Mouse (Mus musculus): ENCODE measurements around the gene Tmem189. TPM values are rescaled to one million over a fixed set of nuclear protein-coding genes. Genes with fewer than 3 reads are reported as not detected.
"Not testable (repeated sequence)": the region's sequence is repeated elsewhere in the genome, so short reads cannot be mapped to it uniquely, and the experiment has no call there.

Gene Tmem189
- polyA plus RNA-seq, 1 experiment from 2014 or later: 47.7 TPM

DNA sequence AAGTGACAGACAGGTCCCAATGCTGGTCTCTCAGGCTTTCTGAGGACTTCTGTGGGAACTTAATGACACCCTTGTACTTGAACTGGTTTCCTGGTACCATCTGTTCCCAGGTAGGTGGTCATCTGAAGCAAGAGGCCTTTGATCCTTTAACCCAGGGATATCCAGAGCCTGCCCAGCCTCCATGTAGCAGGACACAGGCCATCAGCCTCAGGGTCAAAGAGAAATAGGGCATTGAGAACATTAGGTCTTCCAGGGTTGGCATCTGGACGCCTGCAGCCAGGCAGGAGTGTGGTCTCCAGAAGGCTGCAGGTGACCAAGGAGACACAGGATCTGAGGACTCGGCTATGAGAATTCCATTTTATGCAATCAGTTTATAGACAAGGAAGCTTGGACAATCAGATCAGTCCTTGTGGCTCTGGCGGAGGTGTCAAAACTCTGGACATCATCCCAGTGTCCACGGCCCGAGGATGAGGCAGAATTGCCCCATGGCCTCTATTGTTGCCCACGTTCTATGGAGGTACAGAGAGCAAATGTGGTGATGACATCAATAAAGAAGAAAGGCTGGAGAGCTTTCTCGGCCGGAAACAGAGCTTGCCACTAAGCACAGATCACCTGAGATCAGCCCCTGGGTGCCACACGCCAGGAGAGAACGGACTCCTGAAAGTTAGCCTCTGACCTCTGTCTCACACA lies 34.6 kb downstream of the Tmem189 start:
- no peak for DNase-seq (ENCODE audit: low spot score)

GRCm38 (mm10) chr2:167652694-167653093 lies 36.9 kb downstream of the Tmem189 start:
- DNase-seq (ENCODE audit: low spot score): no peak

GRCm38 (mm10) chr2:167651622-167652021 lies 38.0 kb downstream of the Tmem189 start:
- DNase-seq (ENCODE audit: low spot score): no peak

DNA sequence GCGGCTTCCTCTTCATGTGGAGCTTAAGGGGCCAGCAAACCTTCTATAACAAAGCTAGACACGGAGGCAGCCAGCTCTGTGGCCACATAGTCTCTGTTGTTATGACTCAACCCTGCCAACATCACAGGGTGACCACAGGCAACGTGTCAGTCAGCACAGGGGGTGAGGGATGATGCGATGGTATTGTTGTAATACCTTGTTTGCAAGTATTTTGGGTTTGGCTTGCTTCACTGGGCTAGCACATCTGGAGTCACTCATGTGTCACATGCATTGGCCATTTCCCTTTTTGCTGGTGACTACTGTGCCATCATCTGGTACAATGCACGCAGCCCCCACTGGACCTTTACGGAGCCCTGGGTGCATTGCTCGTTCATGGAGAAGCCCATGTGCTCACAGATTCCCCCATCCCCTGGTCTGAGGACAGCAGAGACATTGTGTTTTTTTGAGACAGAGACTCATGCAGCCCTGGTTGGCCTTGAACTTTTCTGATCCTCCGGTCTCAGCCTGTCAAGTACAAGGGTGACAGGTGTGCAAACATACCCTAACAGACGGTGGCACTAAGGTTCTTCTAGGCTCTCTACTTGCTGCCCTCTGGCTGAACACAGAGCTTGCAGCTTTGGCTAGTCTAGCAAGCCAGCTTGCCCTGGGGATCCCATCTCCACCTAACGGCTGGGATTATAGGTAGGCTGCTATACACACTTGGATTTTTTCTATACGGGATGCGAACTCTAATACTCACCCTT lies 40.2 kb downstream of the Tmem189 start:
- no peak for DNase-seq (ENCODE audit: low spot score)

DNA sequence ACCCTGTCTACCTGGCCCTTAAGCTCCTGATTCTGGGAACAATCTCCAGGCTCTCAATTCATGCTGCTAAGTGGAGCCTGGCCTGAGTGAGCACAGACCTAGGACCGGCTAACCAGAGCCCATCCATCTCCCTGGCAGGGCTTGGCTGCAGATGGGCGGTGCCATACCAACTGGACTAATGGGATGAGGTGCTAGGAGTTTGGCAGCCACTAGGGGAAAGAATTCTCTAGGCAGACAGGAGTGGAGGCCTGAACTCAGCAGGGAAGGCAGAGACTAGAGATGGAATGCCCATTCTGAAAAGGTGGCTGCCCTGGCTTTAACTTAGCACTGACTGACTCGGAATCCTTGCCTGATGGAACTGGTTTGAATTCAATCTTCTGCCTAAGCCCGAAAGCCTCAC lies 43.2 kb downstream of the Tmem189 start:
- no peak for DNase-seq (ENCODE audit: low spot score)

DNA sequence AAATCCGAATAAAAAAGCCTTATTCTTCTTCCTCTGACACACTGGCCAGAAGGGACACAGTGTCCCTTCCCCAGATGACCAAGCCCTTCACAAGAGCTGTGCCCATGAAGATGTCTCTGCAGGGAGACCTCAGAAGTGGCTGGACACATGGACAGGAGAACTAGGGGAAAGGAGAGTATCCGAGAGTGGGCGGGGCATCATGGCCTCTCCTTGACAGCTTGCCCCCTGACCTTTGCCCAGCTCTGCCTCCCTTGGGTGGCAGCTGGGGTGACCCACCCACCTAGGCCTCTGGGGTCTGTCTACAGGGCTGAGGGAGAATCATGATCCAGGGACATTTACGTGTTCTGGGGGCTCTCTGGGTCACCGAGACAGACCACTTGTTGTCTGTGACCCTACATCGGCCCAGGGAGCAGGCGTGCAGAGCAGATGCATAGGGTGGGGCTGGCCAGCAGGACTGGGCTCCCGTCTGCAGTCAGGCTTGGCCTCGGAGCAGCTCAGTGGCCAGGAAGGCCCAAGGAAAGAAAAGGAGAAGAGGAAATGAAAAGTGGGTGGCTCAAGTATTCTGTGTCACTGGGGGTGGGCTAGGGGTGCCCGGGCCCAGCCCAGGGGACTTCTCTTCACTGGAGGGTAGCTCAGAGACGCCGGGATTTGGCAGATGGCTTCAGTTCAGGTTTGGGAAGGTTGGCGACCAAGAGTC lies 46.1 kb downstream of the Tmem189 start:
- not testable (repeated sequence) for DNase-seq (ENCODE audit: low spot score)

- no peak for DNase-seq (ENCODE audit: low spot score)
These were observed 47.5 kb downstream of the Tmem189 start for GRCm38 (mm10) chr2:167642164-167642563.

DNA sequence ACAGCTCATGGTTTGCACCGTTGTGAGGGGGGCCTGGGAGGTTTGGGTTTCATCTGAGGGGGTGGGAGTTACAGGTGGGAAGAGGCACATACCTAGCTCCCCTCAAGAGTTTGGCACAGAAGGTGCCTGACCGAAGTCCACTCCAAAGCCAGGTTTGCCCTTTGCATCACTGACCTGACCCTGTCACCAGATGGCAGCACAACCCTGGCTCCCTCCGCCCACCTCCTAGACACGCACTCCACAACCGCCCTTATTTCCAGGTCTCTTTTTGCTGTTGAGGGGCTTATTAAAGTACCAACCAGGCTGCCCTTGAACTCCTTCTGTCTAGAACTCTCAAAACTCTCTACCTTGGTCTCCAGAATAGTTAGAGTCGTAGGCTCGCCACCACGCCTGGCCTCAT lies 48.3 kb downstream of the Tmem189 start:
- no peak for DNase-seq (ENCODE audit: low spot score)

GRCm38 (mm10) chr2:167640279-167640678 lies 49.3 kb downstream of the Tmem189 start:
- DNase-seq (ENCODE audit: low spot score): peak; percentile 59

DNA sequence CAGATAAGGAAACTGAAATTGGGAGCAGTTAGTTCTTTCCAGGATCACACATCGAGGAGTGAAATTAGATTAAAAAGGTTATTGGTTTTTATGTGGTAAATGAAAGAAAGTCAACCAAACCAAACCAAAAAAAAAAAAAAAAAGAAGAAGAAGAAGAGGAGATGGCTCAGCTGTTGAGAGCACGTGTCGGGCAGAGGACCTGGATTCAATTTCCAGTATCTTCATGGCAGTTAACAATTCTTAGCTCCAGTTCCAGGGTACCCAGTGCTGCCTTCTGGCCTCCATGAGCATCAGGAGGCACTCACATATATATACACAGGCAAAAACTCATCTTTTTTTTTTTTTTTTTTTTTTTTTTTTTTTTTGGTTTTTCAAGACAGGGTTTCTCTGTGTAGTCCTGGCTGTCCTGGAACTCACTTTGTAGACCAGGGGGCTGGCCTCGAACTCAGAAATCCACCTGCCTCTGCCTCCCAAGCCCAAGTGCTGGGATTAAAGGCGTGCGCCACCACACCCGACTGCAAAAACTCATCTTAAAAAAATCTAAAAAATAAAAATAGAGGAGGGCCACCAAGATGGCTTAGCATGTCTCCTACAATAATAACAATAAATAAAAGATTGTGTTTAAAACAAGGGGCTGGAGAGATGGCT lies 54.6 kb downstream of the Tmem189 start:
- no peak for DNase-seq (ENCODE audit: low spot score)

GRCm38 (mm10) chr2:167634338-167634770 lies 55.3 kb downstream of the Tmem189 start:
- DNase-seq (ENCODE audit: low spot score): peak; percentile 99

DNA sequence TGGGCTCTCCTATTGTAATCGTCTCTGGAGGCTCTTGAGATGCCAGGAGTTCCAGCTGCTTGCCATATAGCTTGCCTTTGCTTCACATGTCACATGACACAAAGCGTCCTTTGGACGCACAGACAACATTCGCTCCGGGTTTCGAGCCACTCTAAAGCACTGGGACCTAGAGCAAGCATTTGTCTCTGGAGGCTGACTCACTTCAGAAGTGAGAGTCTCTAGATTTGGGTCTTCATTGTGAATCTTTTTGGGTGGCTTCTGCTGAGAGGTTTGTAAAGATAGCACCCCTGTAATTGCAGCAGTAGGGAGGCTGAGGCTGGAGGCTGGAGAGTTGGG lies 56.1 kb downstream of the Tmem189 start:
- DNase-seq (ENCODE audit: low spot score): no peak

DNA sequence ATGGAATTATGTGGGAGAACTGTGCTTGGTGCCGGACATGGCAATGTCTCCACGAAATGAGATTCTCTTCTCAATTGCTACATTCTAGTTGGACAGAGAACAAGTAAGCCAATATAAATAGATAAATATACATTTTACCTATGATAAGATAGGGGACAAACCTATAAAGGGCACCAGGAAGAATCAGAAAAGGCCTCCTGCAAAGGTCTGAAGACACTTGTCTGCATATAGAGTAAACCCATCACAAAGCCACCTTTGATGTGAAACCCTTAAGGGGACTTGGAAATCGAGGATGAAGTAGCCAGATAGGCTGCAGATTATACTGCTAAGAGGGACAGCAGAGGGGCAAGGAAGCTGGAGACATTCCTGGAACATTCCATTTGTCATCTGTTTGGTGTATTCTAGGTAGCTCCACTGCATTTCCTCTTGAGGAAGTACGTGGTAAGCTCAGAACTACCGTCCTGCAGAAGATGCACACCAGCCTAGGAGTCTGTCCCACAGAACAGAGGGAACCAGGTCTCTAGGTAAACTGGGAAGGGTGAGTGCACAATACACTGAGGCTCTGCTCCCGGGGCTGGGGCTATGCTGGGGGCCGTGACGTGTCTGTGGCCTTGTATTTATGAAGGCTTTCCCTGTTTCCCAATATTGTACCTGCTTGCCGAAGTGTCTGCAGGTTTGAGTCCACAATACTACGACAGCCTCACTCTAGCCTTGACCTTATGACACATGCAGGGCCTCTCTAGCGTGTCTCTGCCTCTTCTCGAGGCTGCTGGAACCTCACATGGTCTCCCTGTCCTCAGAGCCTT lies 56.7 kb downstream of the Tmem189 start:
- DNase-seq (ENCODE audit: low spot score): no peak

- peak; percentile 100 for DNase-seq (ENCODE audit: low spot score)
These were observed 57.8 kb downstream of the Tmem189 start, which contains the start of gene Ube2v1 for GRCm38 (mm10) chr2:167631591-167632448. Gene Ube2v1, minus strand, starts transcription at chr2:167632095.

DNA sequence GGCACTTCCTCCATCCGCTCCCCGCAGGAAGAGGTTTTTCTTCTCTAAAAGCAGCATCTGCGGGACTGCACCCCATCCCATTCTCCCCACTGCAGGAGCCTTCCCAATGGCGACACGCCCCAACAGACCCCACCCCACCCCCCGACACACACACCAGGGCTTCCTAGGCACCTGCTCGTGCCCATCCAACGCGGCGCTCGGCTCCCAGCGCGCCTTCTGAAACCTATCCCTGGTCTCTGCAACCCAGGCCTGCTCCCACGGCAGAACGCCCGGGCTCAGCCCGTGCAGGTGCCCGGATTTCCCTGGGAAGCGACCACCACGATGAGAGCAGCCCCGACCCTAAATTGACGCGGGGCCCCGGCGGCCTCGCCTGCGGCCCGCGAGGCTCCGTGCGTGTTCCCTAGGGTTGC lies 58.4 kb downstream of the Tmem189 start:
- peak; percentile 25 for DNase-seq (ENCODE audit: low spot score)

DNA sequence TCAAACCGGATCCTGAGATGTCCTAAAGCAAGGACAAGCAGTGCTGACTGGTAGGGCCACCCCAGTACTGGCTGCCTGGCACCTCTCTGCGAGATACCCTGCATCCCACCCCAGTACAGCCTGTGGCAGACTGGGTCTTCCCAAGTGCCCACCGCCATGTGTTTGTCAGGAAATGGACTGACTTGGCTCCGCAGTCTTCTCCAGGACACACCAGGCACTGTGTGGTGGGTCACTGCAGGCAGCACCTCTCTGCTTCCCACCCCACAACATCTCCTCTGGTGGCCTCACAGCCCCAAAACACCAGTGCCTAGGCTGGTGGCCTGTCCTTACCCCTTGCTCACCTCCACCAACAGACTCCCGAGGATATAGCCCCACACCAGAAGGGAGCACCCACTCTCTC lies 59.2 kb downstream of the Tmem189 start:
- no peak for DNase-seq (ENCODE audit: low spot score)

DNA sequence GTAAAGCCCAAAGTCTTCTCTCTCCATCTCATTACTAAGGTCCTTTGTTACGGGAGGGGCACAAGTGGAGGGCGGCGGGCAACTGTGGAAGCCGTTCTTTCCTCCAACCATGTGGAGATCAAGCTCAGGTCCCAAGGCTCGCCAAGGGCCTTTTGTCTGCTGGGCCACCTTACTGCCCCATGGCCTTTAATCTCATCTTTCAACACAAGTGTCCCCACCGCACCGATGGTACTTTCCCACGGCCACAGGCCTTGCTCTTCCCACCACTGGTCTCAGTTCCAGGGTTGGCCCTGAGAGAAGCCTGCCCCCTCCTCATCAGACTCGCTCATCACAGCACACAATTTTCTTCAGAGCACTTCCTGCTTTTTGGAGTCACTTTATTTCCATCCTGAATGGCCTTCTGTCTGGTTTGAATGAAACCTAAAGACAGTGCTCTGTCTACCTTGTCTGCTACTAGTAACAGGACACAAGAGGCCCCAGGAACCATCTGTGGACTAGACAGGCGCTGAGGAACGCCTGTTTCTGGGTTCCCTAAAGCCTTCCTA lies 59.9 kb downstream of the Tmem189 start:
- DNase-seq (ENCODE audit: low spot score): no peak

DNA sequence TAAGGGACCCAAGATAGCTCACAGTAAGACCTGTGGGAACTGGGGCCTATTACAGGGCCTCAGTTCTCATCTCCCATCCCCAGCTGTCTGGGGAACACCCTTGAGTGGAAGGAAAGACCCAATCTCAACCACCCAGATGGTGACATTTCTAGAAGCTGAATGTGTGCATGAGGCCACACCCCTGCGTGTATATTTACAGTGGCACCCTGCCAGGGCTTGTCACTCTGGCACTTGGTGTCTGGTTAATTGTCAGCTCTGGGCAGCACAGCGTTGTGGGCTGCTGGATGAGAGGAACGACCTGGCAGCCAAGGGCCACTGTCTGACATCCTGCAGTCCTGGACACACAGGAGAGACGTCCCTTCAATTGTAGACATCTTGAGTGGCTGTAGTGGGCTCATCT lies 60.8 kb downstream of the Tmem189 start:
- DNase-seq (ENCODE audit: low spot score): no peak

DNA sequence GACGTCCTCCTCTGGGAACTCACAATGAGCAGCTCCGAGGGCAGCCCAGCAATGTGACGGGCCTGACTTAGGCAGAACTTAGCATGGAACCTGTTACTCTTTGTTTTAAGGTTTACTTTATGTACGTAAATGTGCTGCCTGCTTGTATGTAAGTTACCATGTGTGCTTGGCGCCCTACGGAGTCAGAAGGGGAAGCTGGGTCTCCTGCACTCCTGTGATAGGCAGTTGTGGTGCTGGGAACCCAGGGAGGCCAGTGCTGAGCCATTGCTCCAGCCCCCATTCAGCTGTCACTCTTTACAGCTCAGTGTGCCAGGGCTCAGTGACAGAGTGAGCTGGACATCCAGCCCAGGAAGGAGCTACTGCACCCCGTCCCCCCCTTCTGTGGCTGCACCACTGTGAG lies 62.6 kb downstream of the Tmem189 start:
- no peak for DNase-seq (ENCODE audit: low spot score)

GRCm38 (mm10) chr2:167625670-167626069 lies 64.0 kb downstream of the Tmem189 start:
- no peak for DNase-seq (ENCODE audit: low spot score)
